8 mouse cellular contexts compared by ENCODE assay signal in genomic region chr11:32709563-32709962, GRCm38 (mm10).
DNase-seq lines count a peak whose midpoint lies in the region; ATAC-seq and TF ChIP-seq lines count a peak whose summit lies in the region.

No protein-coding gene starts in this region.

- H3K9me3 ChIP-seq in intestine, embryonic 14.5 days (ENCODE audit: control insufficient read depth, low read length), result no peaks in the 10 kb centered on the region
- H3K9me3 ChIP-seq in intestine, embryonic 16.5 days (ENCODE audit: control insufficient read depth, low read length), result no peaks in the 10 kb centered on the region

- DNase-seq in intestine, embryonic 14.5 days (ENCODE audit: low spot score), result peak; percentile 62
- DNase-seq in thymus, postnatal 25 days, result peak; percentile 14
- DNase-seq in thymus, adult 2 months, result no peak
- DNase-seq in cerebellum, adult 2 months, result peak; percentile 57 to 77
- DNase-seq in heart, postnatal 14 days, result peak; percentile 42 to 72
- DNase-seq in spleen, postnatal 14 days (ENCODE audit: low spot score in 2 of 2), result no peak

- H3K4me3 ChIP-seq in intestine, embryonic 14.5 days (ENCODE audit: low read depth, low read length), result no peak overlapping the region
- H3K4me3 ChIP-seq in intestine, embryonic 16.5 days (ENCODE audit: low read length), result no peak overlapping the region
- H3K4me3 ChIP-seq in thymus, adult 2 months (ENCODE audit: control insufficient read depth, insufficient read depth, low read length), result no peak overlapping the region
- H3K4me3 ChIP-seq in cerebellum, adult 2 months (replicated peaks; ENCODE audit: insufficient read depth, low read depth, low read length), result no peak overlapping the region

- H3K4me2 ChIP-seq in intestine, embryonic 14.5 days (ENCODE audit: low read length), result no peak overlapping the region
- no peak overlapping the region for H3K4me2 ChIP-seq in intestine, embryonic 16.5 days (ENCODE audit: low read depth, low read length)

- TF ChIP-seq CTCF in thymus, adult 2 months (IDR thresholded peaks at IDR 0.05; ENCODE audit: borderline replicate concordance, control insufficient read depth, extremely low read depth, insufficient read depth, low read length, poor library complexity), result no peak
- TF ChIP-seq CTCF in cerebellum, adult 2 months (IDR thresholded peaks at IDR 0.05; ENCODE audit: borderline replicate concordance, insufficient read depth, low read depth, low read length), result no peak; the same call in 1 of the 2 replicates

- no peak for ATAC-seq in intestine, embryonic 14.5 days (replicated peaks; ENCODE audit: low FRiP score, low TSS enrichment, low read depth)
- no peak for ATAC-seq in intestine, embryonic 16.5 days
- ATAC-seq in megakaryocyte progenitor cell, adult 5-6 weeks (replicated peaks; ENCODE audit: poor library complexity), result peak; percentile 71

- no peaks in the 10 kb centered on the region for H3K27me3 ChIP-seq in intestine, embryonic 14.5 days (replicated peaks; ENCODE audit: control insufficient read depth, insufficient read depth, low read length)
- no peaks in the 10 kb centered on the region for H3K27me3 ChIP-seq in intestine, embryonic 16.5 days (replicated peaks; ENCODE audit: control insufficient read depth, insufficient read depth, low read length)
- no peaks in the 10 kb centered on the region for H3K27me3 ChIP-seq in thymus, adult 2 months (ENCODE audit: control insufficient read depth, insufficient read depth, low read length)
- H3K27me3 ChIP-seq in cerebellum, adult 2 months (ENCODE audit: control insufficient read depth, insufficient read depth, low read length), result no peaks in the 10 kb centered on the region

- no peaks in the 10 kb centered on the region for H3K4me1 ChIP-seq in intestine, embryonic 14.5 days (replicated peaks; ENCODE audit: control insufficient read depth, insufficient read depth, low read length)
- 0 out of 2 replicates have a peak, but pooled peaks cover 4% of the 10 kb centered on the region for H3K4me1 ChIP-seq in intestine, embryonic 16.5 days (ENCODE audit: control insufficient read depth, insufficient read depth, low read length)
- H3K4me1 ChIP-seq in thymus, adult 2 months (replicated peaks; ENCODE audit: control insufficient read depth, insufficient read depth, low read length), result no peaks in the 10 kb centered on the region; the same call in 1 of the 2 replicates
- H3K4me1 ChIP-seq in cerebellum, adult 2 months (ENCODE audit: control insufficient read depth, insufficient read depth, low read length), result peaks cover 47% of the 10 kb centered on the region

- H3K27ac ChIP-seq in intestine, embryonic 14.5 days (ENCODE audit: low read depth), result no peak overlapping the region
- H3K27ac ChIP-seq in intestine, embryonic 16.5 days (ENCODE audit: low read length), result no peak overlapping the region
- H3K27ac ChIP-seq in thymus, adult 2 months (ENCODE audit: control insufficient read depth, insufficient read depth, low read length), result no peak overlapping the region
- H3K27ac ChIP-seq in cerebellum, adult 2 months (ENCODE audit: insufficient read depth, low read length), result no peak overlapping the region

- intact Hi-C loops in heart, postnatal 14 days (cut with DNase I), result loop anchor here (5.0 kb wide), 1 partner anchor 177 kb away; the partner anchor contains the start of genes Efcab9 and Stk10

- peaks cover 29% of the 10 kb centered on the region for H3K36me3 ChIP-seq in intestine, embryonic 14.5 days (ENCODE audit: control insufficient read depth, insufficient read depth, low read length)
- 0 out of 2 replicates have a peak, but pooled peaks cover 2% of the 10 kb centered on the region for H3K36me3 ChIP-seq in intestine, embryonic 16.5 days (ENCODE audit: control insufficient read depth, insufficient read depth, low read length)
- peaks cover 12% of the 10 kb centered on the region for H3K36me3 ChIP-seq in thymus, adult 2 months (ENCODE audit: control insufficient read depth, insufficient read depth, low read length)

- no peak for TF ChIP-seq POLR2A in thymus, adult 2 months (IDR thresholded peaks at IDR 0.05; ENCODE audit: control insufficient read depth, extremely low read depth, insufficient read depth, low read length, poor library complexity)
- no peak for TF ChIP-seq POLR2A in cerebellum, adult 2 months (IDR thresholded peaks at IDR 0.05; ENCODE audit: borderline replicate concordance, insufficient read depth, low read length)

- no peak overlapping the region for H3K9ac ChIP-seq in intestine, embryonic 14.5 days (ENCODE audit: low read length)
- H3K9ac ChIP-seq in intestine, embryonic 16.5 days (ENCODE audit: low read depth, low read length), result no peak overlapping the region

- WGBS in intestine, embryonic 14.5 days, result 12% methylated on average over 1 of the region's 1 CpGs
- 12% methylated on average over 1 of the region's 1 CpGs for WGBS in intestine, embryonic 16.5 days
- 13% methylated on average over 1 of the region's 1 CpGs for WGBS in thymus, adult 2 months
- WGBS in cerebellum, adult 2 months, result 3% methylated on average over 1 of the region's 1 CpGs

Comparison
In these comparisons a context has a peak if more than half of its experiments do, and no peak if none do; other contexts are left out.
1. DNase-seq: peak in intestine, embryonic 14.5 days (single experiment), thymus, postnatal 25 days (single experiment), cerebellum, adult 2 months (2 of 2) and heart, postnatal 14 days (2 of 2); none in thymus, adult 2 months (single experiment) and spleen, postnatal 14 days (0 of 2).